Mouse (Mus musculus): ENCODE data around the gene Foxi2. TPM values are rescaled to one million over a fixed set of nuclear protein-coding genes. Genes with fewer than 3 reads are reported as not detected.

The Foxi2 gene
- polyA plus RNA-seq, 1 experiment from 2014 or later, result not detected

DNA sequence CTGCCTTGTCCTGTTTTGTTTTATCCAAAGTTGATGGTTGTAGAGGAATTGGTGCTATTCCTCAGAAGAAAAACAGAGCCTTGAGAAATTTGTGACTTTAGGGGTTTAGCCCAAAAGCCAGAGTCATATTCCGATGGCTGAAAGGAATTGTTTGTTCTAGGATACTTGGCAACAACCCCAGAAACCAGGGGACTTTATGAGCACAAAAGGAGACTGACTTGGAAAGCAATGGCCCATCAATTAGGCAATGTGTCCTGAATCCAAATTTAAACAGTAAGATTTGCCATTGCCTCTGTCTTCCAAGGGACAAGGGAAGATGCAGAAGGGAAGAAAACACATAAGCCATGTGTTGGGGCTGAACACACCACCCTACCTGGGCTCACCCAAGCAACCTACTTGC is 42.3 kb downstream of the Foxi2 start:
- WGBS, result 51% methylated on average over 1 of the region's 1 CpGs
- H3K27me3 ChIP-seq (ENCODE audit: control insufficient read depth, insufficient read depth, low read length), result no peaks in the 10 kb centered on the region
- H3K9me3 ChIP-seq (replicated peaks; ENCODE audit: control insufficient read depth, low read length), result no peaks in the 10 kb centered on the region
- ATAC-seq (ENCODE audit: insufficient read depth, low FRiP score), result no peak
- no peak overlapping the region for H3K4me2 ChIP-seq (ENCODE audit: low read depth, low read length)
- no peak overlapping the region for H3K4me3 ChIP-seq (replicated peaks; ENCODE audit: low read length)
- H3K27ac ChIP-seq (ENCODE audit: low read length), result no peak overlapping the region
- no peaks in the 10 kb centered on the region for H3K4me1 ChIP-seq (ENCODE audit: control insufficient read depth, insufficient read depth, low read length)
- no peak overlapping the region for H3K9ac ChIP-seq (ENCODE audit: low read length)
- no peaks in the 10 kb centered on the region for H3K36me3 ChIP-seq (ENCODE audit: control insufficient read depth, insufficient read depth, low read length)

DNA sequence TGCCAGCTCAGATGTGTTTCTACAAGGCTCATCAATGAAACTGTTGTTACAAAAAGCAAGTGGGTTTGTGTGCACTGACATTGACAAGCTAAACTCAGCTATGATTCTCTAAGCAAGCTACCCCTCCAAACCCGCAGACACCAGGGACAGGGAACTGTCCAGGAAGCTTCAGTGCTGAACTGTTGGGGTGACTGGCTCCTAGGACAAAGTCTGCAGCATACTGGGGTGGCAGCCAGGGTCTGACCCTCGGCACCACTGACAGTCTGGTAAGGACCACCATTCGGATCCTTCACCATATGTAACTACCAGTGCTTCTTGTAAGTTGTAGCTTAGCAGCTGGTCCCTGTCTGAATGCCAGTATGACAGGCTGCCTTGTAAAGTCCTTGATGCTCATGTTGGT is 43.6 kb downstream of the Foxi2 start:
- no peak overlapping the region for H3K9ac ChIP-seq (ENCODE audit: low read length)
- no peak overlapping the region for H3K4me2 ChIP-seq (ENCODE audit: low read depth, low read length)
- no peaks in the 10 kb centered on the region for H3K9me3 ChIP-seq (replicated peaks; ENCODE audit: control insufficient read depth, low read length)
- no peaks in the 10 kb centered on the region for H3K36me3 ChIP-seq (ENCODE audit: control insufficient read depth, insufficient read depth, low read length)
- H3K4me1 ChIP-seq (ENCODE audit: control insufficient read depth, insufficient read depth, low read length), result no peaks in the 10 kb centered on the region
- ATAC-seq (ENCODE audit: insufficient read depth, low FRiP score), result no peak
- 43% methylated on average over 3 of the region's 3 CpGs for WGBS
- H3K4me3 ChIP-seq (replicated peaks; ENCODE audit: low read length), result no peak overlapping the region
- no peak overlapping the region for H3K27ac ChIP-seq (ENCODE audit: low read length)
- H3K27me3 ChIP-seq (ENCODE audit: control insufficient read depth, insufficient read depth, low read length), result no peaks in the 10 kb centered on the region

Other genes starting within 250 kb of the Foxi2 start
- not detected in 2 replicates for gene Nps, start 151.6 kb upstream of the Foxi2 start, polyA plus RNA-seq (2015; fragmentation: Nextera tagmentation; extraction: Ambion mirVana)
- gene Clrn3, start 118.3 kb downstream of the Foxi2 start, polyA plus RNA-seq (2015; fragmentation: Nextera tagmentation; extraction: Ambion mirVana), result 2.8 and 4.1 TPM in 2 replicates
- gene Ptpre, start 127.2 kb downstream of the Foxi2 start, polyA plus RNA-seq (2015; fragmentation: Nextera tagmentation; extraction: Ambion mirVana), result 2.9 and 3.1 TPM in 2 replicates